Mouse (Mus musculus) myocyte (in vitro differentiated cells): ENCODE data around the gene Ptpn9.

Experiments used
- E2F4 ChIP-seq: IDR thresholded peaks from one replicate; pipeline ENCODE4 v1.6.1; 2011; ENCODE audit warnings: mild to moderate bottlenecking, control low read depth, moderate library complexity; ENCODE audit not compliant: insufficient read depth
- MAX ChIP-seq: IDR thresholded peaks from one replicate; pipeline ENCODE4 v1.6.1; 2011; ENCODE audit warnings: low read depth, mild to moderate bottlenecking, control low read depth
- MYOG ChIP-seq, 3 experiments: IDR thresholded peaks; one replicate each; pipeline ENCODE4 v1.6.1; 2011; ENCODE audit warnings: control low read depth in 2 of 3, low read depth in 2 of 3, mild to moderate bottlenecking in 2 of 3; ENCODE audit not compliant: insufficient read length in 2 of 3, control insufficient read depth in 1 of 3, insufficient read depth in 1 of 3
- POLR2A ChIP-seq: IDR thresholded peaks from one replicate; pipeline ENCODE4 v1.6.1; 2011; ENCODE audit warnings: low read depth, mild to moderate bottlenecking, control low read depth, moderate library complexity; ENCODE audit not compliant: insufficient read length
- TCF12 ChIP-seq: IDR thresholded peaks from one replicate; pipeline ENCODE4 v1.6.1; 2011; ENCODE audit warnings: mild to moderate bottlenecking, control low read depth; ENCODE audit not compliant: poor library complexity, insufficient read depth, severe bottlenecking
- TCF3 ChIP-seq: IDR thresholded peaks from one replicate; pipeline ENCODE4 v1.6.1; 2011; ENCODE audit warnings: low read depth, control low read depth; ENCODE audit not compliant: insufficient read length

GRCm38 (mm10) chr9:56981502-56981901 is 13.2 kb upstream of the Ptpn9 start:
- TF ChIP-seq E2F4 (no peak), POLR2A (no peak), MAX (no peak), TCF12 (no peak), MYOG (IDR thresholded peaks at IDR 0.05; ENCODE audit: control insufficient read depth in 1 of 3, insufficient read depth in 1 of 3, insufficient read length in 2 of 3, low read depth in 2 of 3) (no peak), TCF3 (no peak)
